Mouse (Mus musculus) embryo, embryonic 11 days (tissue): ENCODE measurements around the gene Fam172a.

ENCODE experiments used
- DNase-seq: peaks from one replicate; pipeline ENCODE4 v3.0.0-alpha.2; 2015

Fam172a gene

DNA sequence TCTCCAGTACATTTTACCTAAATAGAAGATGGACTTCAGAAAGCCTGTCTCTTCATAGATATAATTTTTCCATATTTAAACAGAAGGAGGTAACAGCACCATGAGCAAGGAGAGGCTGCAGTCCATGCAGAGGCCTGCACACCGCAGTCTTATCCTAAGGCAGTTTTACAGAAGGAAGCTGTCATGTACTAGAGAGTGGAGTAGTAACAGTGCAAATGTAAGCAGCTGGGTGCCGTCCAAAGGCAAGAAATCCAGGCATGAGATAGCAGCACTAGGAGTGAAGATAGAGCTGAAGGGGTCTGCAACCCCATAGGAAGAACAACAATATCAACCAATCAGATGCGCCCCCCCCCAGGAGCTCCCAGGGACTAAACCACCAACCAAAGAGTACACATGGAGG is 403.0 kb downstream of the Fam172a start:
- no peak for DNase-seq

DNA sequence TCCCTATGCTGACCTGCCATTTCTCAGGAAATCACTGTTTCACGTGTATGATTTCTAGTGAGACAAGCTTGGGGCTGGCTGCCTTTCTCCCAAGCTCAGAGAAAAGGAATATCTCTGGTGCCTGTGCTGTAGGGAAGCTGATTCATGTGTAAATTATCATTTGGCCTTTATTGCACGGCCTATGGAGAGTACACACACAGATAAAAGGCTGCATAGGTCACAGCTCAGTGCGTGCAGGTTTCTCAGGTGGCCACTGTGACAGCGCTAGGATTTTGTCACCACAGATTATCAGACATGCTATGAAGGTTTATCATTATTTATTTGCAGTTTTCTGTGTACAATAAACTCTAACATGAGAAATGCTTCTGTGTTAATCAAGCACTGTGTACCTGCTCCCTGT is 408.8 kb downstream of the Fam172a start:
- no peak for DNase-seq

DNA sequence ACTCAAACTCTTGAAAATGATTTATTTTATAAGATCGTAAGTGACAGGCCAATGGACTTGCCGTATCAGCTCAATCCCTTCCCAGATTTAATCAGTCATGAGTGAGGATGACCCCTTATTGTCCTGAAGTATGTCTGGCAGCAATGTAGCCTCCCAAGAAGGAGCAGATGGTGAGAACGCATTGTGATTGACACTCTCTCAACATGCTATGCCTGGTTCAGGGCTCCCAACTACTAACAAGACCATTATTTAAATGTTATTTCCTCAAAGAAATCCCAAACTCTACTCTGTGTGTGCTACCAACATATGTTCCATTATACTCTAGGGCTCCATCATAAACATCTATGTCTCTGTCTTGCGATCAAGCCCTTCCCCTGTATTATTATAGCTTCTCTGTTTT is 412.1 kb downstream of the Fam172a start:
- no peak for DNase-seq

DNA sequence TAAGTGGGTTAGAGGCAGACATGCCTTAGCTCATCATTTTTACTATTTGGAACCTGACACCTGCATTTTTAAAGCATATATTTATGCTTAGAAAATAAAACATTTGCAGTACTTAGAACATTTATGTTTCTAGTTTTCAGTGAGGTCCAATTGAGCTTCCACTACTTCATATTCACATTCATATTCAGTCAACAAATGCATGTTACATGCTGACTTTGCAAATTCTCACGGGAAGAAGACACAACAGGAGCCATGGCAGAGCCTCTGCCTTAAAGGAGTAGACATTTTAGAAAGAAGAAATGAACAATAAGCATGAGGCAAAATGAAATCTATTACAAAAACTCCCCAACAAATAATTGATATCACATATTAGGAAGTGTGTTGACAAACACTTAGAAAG is 416.9 kb downstream of the Fam172a start:
- no peak for DNase-seq

DNA sequence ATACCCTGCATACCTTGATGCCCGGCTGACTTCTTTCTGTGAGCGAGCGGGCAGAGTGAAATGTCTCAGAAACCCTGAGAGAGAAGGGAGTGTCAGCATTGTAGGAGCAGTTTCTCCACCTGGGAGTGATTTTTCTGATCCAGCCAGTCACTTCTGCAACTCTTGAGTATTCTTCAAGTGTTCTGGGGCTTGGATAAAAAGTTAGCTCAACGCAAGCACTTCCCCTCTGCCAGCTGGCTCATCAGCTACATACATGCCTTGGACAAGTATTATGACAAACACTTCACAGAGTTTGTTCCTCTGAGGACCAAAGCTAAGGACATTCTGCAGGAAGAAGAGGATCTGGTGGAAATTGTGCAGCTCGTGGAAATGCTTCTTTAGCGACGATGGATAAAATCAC is 420.2 kb downstream of the Fam172a start:
- no peak for DNase-seq

DNA sequence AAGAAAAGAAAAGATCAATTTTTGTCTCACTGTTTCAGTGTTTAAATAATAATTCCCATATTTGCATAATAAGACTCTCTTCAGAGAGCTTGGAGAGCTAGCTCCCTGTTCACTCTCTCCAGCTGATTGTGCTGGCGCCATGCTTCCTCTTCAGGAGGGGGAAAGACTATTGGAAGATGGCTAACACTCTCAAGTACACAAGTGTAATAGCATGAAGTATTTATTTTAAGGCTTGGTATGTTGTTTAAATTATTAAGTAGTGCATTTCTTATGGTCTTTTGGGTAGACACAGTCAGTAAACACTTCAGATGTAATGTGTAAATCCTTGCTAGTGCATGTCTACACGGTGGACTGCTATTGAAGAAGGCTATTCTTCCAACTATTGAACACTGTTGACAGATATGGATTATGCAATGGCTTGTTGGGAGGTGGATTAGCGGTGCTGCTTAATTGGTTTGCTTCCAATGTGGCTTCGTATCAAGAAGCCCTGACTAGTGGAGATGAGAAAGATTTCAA is 422.1 kb downstream of the Fam172a start:
- no peak for DNase-seq

DNA sequence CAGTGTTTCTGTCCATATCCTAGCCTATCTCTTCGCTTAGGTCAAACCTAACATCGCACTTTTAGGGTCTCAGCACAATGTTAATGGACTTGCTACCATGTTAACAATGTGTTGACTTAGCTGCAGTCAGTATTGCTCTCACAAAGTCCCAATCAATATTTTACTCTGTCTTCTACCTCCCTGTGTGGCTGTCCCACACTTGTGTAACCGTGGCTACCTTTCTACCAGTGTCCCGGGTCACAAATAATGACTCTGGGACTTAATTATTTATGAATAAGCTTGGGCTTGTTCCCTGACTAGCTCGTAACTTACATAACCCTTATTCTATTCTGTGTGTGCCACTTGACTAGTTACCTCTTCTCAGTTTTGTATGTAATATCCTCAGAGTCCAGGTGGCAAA is 455.6 kb downstream of the Fam172a start:
- no peak for DNase-seq

DNA sequence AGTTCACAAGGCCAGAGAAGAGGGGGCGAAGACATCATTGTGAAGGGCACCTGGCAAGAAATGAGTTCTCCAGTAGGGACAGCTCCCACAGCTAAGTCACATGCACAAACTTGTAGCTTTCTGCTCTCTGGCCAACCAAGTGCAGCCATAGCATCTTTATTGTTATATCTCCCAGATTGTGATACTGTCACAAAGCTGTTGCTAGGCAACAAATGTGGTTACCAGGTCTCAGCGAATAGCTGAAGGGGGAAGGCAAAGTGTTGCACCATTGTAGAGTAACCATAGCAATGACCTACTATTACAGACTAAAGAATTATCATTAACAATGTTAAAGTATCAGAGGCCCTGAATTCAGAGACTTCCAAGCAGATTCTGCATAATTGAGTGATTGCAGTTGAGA is 460.3 kb downstream of the Fam172a start:
- DNase-seq, result peak; percentile 81

DNA sequence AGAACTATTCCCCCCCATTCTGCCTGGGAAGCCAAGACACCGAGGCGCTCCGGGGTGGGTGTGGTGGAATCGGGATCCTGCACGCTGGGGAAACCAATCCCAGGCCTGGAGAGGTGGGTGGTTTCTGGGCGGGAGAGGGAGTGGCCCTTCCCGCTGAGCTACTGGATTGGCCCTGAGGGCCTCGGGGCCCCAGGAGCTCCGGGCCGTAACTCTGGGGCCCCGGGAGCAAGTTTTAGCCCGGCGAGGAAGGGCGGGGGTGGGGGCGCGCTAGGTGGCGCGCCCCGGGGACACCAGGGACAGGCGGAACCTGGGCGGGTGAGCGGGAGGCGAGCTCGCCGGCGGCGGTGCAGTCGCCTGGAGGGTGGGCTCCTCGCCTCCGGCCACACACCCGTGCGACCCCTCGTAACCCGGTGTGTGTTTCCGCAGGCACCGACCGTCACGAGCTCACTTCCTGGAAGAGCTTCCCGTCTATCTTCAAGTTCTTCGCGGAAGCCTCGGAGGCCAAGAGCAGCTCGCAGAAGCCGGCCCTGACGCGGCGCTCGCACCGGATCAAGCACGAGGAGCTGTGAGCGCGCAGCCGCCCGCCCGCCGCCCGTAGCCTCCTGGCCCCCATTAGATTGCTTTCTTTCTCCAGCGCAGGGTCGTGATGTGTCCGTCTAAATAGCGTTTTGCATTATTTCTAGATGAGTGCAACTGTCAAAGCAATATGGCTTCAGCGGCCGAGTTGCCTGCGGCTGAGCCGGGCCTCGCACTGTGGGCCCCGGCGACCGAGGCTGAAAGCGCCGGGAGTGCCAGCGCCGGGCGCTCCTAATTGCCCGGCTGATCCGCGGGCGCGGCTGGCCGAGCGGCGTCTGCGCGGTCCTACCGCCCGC is 461.5 kb downstream of the Fam172a start:
- DNase-seq, result peak; percentile 93

DNA sequence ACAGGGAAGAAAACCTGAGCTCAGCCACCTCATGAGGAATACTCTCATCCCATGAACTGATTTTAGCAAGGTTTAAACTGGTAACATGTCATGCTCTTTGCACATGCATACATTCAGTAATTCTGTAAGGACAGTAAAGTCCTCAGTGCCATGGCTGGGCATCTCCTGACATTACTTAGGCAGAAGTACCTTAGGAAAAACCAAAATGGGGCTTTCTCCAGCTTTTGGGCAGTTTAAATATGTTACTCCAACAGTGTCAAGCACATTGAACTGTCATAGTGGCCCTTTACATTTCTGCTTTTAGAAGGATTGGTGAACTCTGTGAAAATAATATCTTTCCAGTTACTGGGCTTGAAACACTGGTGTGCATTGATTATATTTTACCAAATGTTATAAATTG is 463.1 kb downstream of the Fam172a start:
- DNase-seq, result no peak

DNA sequence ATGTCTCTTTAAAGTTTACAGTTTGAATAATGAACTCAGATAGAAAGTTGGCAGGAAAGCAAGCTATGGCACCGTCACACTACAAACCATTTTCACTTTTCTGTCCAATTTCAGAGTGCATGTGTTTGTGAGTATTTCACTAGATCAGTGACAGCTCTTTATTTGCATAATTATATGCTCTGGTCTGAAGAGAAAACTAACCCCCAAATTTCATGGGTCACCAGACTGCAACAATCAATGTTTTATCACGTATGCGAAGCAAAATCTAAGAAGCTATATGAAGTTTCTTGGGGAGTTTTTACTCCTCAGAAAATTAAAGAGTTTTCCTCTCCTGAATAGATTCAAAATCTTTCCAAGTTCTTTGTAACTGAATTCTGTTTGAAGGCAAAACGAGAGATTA is 466.3 kb downstream of the Fam172a start:
- peak; percentile 51 for DNase-seq

DNA sequence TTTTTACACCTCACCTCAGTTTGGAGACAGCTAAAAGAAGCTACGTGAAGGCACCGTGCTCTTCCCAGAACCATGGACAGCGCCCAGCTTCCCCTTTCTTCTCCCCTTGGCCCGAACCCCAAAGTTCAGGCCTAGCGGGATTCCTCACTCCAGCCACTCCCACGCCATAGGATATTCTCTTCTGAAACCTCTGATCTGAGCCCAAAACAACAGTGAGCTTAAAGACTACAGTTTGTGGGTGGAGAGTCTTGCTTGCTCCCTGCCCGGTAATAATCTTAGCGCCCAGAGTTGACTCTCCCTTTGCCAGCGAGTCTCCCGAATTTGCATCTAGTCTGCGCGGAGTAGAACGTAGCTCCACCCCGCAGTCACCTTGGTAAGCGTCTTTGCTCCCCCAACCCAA is 469.5 kb downstream of the Fam172a start:
- peak; percentile 76 for DNase-seq

DNA sequence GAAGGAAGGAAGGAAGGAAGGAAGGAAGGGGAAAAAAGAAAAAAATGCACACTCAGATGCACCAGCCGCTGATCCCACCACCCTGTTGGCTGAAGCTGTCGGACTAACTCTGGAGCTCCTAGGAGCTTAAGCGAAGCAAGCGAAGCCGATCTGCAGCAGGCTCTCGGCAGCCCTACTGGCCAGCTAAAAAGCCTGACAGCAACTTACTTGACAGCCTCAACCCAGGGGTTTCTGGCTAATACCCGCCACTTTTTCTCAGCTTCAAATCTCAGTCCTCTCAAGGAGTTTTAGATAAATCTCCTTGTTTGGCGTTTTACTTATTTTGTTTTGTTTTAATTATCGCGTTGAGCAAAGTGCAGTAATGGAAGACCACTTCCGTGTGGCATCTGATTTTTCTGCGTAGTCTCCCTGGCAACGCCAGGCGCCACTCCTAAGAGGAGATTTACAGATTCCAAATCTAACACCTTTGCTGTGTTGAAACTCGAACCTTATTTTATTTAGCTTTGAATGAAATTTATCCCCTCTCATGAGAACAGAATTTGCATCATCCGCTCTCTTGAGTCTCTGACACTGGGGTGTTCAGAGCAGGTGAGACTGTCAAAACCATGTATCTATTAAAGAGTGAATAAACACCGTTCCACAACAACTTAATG is 470.3 kb downstream of the Fam172a start:
- DNase-seq, result peak; percentile 70

DNA sequence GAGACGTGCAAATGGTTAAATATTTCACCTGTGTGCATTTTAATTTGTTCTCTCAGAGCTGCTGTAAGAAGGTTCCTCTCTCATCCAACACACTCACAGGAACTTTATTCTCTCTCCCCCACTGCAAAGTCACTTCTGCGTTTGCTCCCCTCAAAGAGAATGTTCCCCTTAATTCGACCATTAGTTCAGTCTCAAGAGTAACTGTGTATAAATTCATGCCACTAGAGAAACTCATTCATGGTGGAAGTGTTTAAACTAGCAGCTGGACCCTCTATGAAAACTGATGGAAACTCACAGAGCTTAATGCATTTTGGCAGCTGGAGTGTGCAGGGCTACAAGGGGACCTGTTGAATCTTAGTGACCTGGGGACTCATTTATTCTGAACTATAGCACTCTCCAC is 471.0 kb downstream of the Fam172a start:
- DNase-seq, result peak; percentile 36

DNA sequence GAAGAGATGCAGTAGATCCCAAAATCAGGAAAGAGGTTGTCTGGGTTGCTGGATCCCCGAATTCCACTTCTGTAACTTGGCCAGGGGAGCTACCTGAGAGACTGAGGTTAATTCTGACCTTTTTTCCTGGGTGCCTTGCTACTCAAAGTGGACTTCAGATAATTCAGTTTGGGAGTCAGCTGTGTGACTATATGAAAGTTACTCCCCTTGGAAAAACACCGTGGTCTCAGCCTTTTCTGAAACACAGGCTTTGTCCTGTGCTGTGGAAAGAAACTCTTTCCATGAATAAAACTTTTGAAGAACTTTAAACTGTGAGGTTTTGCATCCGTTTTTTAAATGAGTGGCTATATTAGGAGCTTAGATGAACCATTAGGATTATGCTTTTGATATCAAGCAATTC is 472.4 kb downstream of the Fam172a start:
- peak; percentile 3 for DNase-seq

DNA sequence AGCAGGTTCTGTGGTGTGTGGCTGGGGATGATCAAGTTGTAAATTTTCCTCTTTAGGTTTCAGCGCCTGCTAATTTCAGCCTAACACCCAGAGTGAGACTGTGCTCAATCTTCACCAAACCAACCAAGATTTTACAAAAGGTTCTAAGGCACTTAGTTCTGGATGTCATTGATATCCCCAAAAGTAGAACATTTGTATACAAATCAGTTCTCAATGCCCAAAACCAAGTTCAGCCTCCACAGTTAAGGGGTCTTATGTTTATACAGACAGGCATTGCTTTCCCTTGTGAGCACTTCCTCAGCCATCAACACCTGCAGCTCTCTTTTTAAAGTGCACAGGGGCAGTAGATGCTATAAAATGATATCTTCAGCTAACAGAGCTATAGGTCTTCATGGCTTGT is 473.1 kb downstream of the Fam172a start:
- peak; percentile 23 for DNase-seq

DNA sequence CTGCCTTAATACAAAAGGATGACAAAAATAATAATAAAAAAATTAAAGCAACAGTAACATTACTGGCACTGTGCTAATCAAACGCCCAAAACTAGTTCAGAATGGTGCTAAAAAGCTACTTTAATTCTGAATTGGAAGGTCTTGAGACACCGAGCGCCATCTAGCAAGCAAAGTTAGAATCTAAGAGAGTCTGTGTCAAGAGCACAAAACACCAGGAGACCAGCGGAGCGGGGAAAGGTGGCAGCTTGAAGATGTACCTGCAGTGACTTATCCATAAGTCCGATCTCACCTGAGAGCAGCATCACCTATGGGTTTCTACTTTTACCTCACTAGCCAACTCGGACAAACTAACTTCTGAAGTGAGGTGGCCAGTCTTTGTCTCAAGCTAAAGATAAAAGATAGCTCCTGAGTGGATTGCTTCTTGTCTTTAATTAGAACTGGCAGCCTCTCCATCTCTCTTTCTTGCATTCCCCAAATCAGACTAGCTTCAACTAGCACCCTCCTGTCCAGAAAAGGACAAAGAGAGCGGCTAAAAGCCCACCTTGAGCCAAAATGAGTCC is 474.1 kb downstream of the Fam172a start:
- peak; percentile 79 for DNase-seq

DNA sequence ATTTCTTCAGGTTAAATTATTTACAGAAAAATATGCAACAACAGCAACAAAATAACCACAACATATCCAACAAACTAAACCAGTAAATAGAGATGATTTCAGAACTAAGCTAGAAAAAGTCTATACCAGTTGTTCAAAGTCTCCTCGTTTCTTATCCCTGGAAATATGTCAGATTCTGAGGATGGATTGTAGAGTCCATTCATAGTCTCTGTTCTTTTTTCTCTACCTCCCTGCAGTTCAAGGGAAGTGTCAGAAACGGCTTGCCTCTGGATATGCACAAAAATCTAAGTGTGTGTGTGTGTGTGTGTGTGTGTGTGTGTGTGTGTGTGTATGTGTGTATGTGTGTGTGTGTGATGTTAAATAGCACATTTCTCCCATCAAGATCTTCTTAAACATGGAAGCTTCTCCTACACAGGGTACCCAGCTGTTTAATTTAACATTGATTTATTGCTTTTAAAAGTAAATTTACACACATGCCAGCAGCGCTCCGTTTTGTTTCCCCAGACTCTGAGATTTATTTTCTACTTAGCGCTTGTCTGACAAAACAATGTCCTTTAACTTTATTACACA is 475.6 kb downstream of the Fam172a start:
- peak; percentile 47 for DNase-seq

DNA sequence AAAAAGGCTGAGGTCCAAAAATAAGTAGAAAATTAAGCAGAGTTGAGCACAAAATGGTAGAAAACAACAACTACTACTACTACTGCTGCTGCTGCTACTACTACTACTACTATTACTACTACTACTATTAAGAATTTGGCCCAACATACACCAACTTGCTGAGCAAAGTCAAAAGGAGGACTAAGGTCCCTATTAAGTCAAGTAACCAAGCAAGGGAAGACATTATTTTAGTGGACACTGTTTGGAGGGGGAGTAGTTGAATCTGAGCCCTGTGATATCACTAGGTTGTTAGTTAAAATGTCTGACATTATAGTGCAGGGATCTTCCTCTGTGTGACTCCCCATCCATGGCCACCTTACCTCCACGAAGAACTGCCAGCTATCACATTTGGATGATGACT is 476.2 kb downstream of the Fam172a start:
- DNase-seq, result no peak

DNA sequence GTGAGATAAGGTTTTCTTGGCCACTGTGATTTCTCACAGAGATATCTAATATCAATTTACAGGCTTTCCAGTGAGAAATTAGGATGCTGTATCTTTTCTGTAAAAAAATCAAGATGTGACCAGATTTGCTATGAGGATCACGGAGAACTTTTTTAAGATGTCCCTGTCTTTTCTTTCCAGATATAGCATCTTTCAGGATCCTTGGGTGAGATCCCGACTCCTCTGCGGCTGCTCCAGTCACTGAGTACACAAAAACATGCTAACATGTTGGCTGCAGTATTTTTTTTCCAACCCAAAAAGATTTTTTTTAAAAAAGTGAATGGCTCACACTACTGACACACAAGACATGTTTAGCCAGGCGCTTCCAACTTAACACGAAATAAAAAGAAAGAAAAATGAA is 476.9 kb downstream of the Fam172a start:
- DNase-seq, result no peak

DNA sequence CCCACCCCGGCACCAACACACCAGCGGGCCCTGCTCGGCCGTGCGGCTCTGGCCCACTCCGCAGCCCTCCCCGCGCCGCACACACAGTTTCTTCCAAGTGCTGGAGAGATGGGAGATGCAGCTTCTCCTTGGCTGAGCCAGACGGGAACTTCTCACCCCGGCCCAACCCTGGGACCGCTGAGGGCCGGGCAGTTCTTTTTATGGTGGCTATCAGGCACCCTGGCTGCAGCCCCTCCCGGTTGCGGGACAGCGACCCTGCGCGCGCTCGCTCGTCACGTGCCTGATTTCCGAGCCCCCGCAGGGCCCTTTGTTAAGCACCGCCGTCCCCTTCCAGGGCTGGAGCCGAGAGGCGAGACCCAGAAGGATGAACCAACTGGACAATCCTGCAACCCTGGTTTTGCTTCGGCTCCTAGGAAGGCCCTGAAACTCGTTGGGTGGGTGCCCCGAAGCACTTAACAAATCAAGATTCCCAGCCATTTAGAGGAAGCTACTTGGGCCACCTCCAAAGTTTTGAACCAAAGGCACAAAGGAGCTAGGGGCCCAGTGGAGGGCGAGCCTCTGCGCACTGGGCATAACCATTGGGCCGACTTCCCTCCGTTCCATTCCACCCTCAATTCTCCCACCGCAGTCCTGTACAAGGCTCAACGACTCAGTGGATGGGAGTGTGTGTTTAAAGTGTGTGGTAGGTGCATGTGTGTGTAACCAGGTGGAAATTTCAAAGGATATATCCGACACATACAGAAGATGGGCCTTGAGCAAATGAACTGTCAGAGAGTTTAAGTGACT is 477.7 kb downstream of the Fam172a start:
- peak; percentile 83 for DNase-seq

DNA sequence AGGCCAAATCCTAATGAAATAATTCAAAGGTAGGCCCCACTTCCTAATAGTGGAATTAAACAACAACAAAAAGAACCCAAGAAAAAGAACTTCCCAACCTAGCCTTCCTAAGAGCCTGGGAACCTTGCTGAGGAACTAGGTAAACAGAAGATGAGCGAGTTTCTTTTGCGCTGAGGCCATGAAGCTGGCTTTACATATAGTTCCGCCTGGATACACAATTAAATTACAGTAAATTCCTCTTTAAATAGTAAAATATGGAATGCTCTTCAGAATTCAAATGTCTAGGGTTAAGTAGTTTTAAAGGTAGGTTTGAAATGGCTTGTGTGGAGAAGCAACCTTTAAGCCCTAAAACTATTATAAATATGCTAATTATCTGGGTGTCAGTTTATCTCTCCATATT is 478.4 kb downstream of the Fam172a start:
- DNase-seq, result no peak
